Mouse (Mus musculus) hindbrain, embryonic 12.5 days (tissue): ENCODE measurements around the gene Tmem150b. TPM values are rescaled to one million over a fixed set of nuclear protein-coding genes. Genes with fewer than 3 reads are reported as not detected.

Experiments used
- ATAC-seq: fragments of 200-750 bp; cut with Nextera tagmentation; 2 replicates; pipeline ENCODE4 v1.8.0; 2017; ENCODE audit warnings: moderate TSS enrichment; ENCODE audit not compliant: low FRiP score
- H3K27ac ChIP-seq: fragments of 300-500 bp; sonication (generic); 2 replicates; pipeline ENCODE4 v1.5.1; 2016; ENCODE audit warnings: mild to moderate bottlenecking
- H3K27me3 ChIP-seq: fragments of 300-500 bp; sonication (generic); 2 replicates; pipeline ENCODE4 v1.6.1; 2016; ENCODE audit warnings: mild to moderate bottlenecking
- H3K36me3 ChIP-seq: fragments of 300-500 bp; sonication (generic); 2 replicates; pipeline ENCODE4 v1.6.1; 2016; ENCODE audit warnings: mild to moderate bottlenecking
- H3K4me1 ChIP-seq: fragments of 300-500 bp; sonication (generic); 2 replicates; pipeline ENCODE4 v1.6.1; 2016
- H3K4me2 ChIP-seq: fragments of 300-500 bp; sonication (generic); replicated peaks from 2 replicates; pipeline ENCODE4 v1.6.1; 2016; ENCODE audit warnings: mild to moderate bottlenecking
- H3K4me3 ChIP-seq: fragments of 300-500 bp; sonication (generic); 2 replicates; pipeline ENCODE4 v1.5.1; 2016; ENCODE audit warnings: mild to moderate bottlenecking
- H3K9ac ChIP-seq: fragments of 300-500 bp; sonication (generic); 2 replicates; pipeline ENCODE4 v1.6.1; 2016; ENCODE audit warnings: mild to moderate bottlenecking, moderate library complexity
- H3K9me3 ChIP-seq: fragments of 300-500 bp; sonication (generic); replicated peaks from 2 replicates; pipeline ENCODE4 v1.6.1; 2016; ENCODE audit warnings: mild to moderate bottlenecking
- WGBS: fragments of 180-500 bp; shearing (Covaris S2); methylation state at CpG from one replicate; pipeline ENCODE4 v1.1.7; 2016; 5-methylcytosine and 5-hydroxymethylcytosine counted together
- polyA plus RNA-seq: library from polyadenylated mRNA; unstranded; fragments of >200 nt; fragmentation: Nextera tagmentation; extraction: Ambion mirVana; gene quantifications from 2 replicates; pipeline ENCODE4 v1.2.1, GENCODE M21; 2016

Tmem150b gene
- polyA plus RNA-seq, 1 experiment from 2014 or later, result 0.48 TPM

DNA sequence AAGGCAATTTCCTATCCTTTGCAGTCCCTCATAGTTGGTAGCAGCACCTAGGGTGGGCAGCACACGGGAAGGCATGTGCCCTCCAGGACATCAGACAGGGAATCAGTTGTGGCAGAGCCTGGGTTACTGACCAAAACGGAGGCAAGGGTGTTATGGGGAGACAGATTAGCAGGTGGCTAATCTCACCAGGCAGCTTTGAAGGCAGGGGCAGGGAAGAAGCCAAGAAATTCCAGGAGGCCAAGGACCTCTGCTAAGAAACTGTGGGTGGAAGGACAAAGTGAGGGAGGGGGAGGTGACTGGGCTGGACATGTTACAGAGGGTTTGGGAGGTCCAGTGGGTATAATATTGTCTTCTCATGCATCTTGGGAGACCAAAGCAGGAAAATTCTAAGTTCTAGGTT is 18.3 kb upstream of the Tmem150b start:
- ATAC-seq, result no peak
- Histone ChIP-seq H3K36me3 (peaks cover 39% of the 10 kb centered on the region), H3K9ac (peak overlapping the region; percentile 19; the same call in 1 of the 2 replicates), H3K4me1 (peaks cover 40% of the 10 kb centered on the region), H3K27ac (no peak overlapping the region), H3K9me3 (no peaks in the 10 kb centered on the region), H3K4me2 (no peak overlapping the region), H3K4me3 (no peak overlapping the region), H3K27me3 (no peaks in the 10 kb centered on the region)
- 76% methylated on average over 2 of the region's 2 CpGs for WGBS

DNA sequence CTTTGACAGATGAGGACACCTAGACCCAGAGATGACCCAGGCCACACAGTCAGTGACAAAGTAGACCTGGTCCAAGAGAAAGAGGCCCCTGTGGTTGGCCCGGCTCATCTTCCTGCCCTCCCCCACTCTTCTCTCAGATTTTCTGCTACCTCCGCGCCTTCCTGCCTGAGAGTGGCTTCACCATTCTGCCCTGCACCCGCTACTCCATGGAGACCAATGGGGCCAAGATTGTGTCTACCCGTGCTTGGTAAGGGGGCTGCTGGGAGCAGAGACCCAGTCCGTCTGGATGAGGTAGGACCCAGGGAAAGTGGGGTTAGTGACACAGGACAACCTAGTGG is 17.4 kb upstream of the Tmem150b start:
- no peaks in the 10 kb centered on the region for H3K27me3 ChIP-seq
- H3K9me3 ChIP-seq, result no peaks in the 10 kb centered on the region
- 75% methylated on average over 6 of the region's 6 CpGs for WGBS
- H3K27ac ChIP-seq, result no peak overlapping the region
- H3K4me3 ChIP-seq, result no peak overlapping the region
- no peak overlapping the region for H3K9ac ChIP-seq
- ATAC-seq, result no peak
- peaks cover 39% of the 10 kb centered on the region for H3K36me3 ChIP-seq
- H3K4me2 ChIP-seq, result 0 out of 2 replicates have a peak overlapping the region, but pooled peaks have one; percentile 88
- H3K4me1 ChIP-seq, result peaks cover 40% of the 10 kb centered on the region

DNA sequence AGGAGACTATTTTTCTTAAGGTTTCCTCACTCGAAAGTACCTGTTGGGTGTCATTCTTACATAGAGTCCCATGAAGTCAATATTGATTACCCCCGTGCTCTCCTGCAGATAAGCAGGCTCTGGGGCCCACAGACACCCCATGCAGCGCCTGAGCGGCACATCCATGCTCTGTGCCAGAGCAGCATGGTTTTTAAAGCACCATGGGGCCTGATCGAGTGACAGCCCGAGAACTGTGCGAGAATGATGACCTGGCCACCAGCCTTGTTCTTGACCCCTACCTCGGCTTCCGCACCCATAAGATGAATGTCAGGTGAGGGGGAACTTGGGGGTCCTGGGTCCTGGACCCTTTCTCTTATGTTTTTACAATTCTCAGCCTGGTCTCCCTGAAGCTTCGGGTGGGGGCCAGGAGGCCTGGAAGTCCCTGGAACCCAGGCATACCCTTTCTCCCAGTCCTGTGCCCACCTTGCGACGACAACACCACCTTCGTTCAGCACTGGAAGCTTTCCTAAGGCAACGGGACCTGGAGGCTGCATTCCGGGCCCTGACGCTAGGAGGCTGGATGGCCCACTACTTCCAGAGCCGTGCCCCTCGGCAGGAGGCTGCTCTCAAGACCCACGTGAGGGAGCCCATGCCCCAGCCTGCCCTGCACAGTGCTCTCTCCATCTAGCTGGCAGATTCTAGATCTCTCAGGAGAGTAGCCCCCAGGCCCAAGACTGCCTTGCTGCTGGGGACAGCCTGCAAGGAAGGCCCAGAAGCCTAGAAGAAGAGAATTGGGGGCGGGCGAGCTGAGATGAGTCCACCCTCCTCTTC is 16.8 kb upstream of the Tmem150b start:
- H3K9me3 ChIP-seq, result no peaks in the 10 kb centered on the region
- peaks cover 39% of the 10 kb centered on the region for H3K4me1 ChIP-seq
- peak overlapping the region; percentile 90; the same call in 1 of the 2 replicates for H3K9ac ChIP-seq
- H3K36me3 ChIP-seq, result peaks cover 36% of the 10 kb centered on the region
- H3K27ac ChIP-seq, result peak overlapping the region; percentile 91
- H3K27me3 ChIP-seq, result no peaks in the 10 kb centered on the region
- no peak for ATAC-seq
- peak overlapping the region; percentile 64; the same call in 1 of the 2 replicates for H3K4me3 ChIP-seq
- peak overlapping the region; percentile 88 for H3K4me2 ChIP-seq
- WGBS, result 83% methylated on average over 21 of the region's 21 CpGs

DNA sequence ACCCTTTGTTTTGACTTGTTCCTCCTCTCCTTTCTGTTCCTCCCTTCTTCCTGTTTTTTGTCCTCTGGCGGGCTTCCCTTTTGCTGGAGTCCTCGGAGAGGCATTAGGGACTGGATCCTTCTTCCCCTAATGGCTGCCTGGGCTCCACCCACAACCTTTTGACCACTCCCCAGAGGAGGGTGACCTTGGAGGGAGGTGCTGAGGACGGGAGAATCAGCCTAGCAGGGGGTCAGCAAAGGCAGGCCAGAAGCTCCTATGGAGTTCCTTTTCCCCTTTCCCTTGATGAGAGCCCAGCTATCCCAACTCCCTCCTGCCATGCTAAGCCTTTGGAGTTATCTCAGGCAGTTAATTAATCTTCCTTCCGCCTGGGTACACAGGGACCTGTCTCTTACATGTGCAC is 16.1 kb upstream of the Tmem150b start:
- ATAC-seq, result no peak
- H3K27ac ChIP-seq, result peak overlapping the region; percentile 91
- no peaks in the 10 kb centered on the region for H3K9me3 ChIP-seq
- peak overlapping the region; percentile 90 for H3K9ac ChIP-seq
- H3K4me1 ChIP-seq, result peaks cover 35% of the 10 kb centered on the region
- no peaks in the 10 kb centered on the region for H3K27me3 ChIP-seq
- peak overlapping the region; percentile 64 for H3K4me3 ChIP-seq
- H3K4me2 ChIP-seq, result peak overlapping the region; percentile 88
- WGBS, result 3% methylated on average over 4 of the region's 4 CpGs
- H3K36me3 ChIP-seq, result peaks cover 29% of the 10 kb centered on the region

DNA sequence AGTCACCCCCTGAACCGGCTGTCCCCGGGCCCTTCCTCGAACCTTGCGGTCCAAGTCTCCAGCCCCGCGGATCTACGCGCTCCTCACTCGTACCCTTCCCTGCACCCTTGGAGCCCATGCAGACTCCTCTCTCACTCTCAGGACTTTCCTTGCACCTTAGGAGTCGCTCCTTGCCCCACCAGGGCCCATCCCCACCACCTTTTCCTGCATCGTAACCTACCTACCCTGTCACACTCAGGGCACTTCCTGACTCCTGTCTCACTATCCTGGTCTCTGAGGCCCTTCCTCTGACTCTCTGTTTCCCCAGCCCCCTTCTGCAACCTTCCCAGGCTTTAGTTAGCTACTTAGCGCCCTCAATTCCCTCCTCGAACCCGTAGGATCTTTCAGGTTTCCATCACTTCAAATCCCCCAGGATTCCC is 15.3 kb upstream of the Tmem150b start:
- 0% methylated on average over 14 of the region's 14 CpGs for WGBS
- Histone ChIP-seq H3K36me3 (peaks cover 20% of the 10 kb centered on the region), H3K27me3 (no peaks in the 10 kb centered on the region), H3K9me3 (no peaks in the 10 kb centered on the region), H3K27ac (peak overlapping the region; percentile 91), H3K4me3 (peak overlapping the region; percentile 64), H3K4me2 (peak overlapping the region; percentile 88), H3K4me1 (peaks cover 35% of the 10 kb centered on the region), H3K9ac (peak overlapping the region; percentile 90)
- ATAC-seq, result peak; percentile 48

DNA sequence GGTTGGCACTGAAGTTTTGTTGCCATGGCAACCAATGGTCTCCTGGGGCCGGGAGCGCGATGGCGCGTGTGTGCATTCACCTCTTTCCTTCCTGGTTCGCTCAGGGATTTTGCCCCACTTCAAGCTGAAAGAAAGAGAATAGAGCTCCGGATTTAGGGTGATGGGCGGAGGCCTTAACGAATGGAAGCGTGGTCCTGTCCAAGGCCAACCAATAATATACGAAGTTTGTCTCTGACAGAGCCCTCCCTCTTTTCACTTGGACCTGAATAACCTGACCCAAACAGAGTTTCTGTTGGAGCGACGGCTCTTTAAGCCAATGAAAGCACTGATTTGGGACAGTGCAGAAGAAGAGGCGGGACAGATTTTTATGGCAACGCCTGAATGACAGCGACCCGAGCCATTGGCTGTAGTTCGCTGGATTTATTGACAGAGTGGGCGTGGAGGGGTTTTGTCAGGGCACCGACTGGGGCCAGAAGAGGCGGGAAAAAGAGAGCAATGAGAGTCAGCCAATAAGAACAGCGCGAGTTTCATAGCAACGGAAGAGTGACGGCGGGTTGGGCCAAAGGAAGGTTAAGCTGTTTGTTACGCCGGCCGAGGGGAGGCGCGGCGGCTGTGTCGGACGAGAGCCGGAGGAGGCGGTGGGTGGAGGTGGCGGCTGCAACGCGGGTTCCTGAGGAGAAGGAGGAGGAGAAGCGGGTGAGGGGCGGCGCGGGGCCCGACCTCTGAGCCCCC is 14.7 kb upstream of the Tmem150b start, which contains the start of gene Kmt5c:
Gene Kmt5c (plus strand): TSS at position 572 of the 732 bp plus-strand sequence.
- under 1% methylated on average over 35 of the region's 44 CpGs for WGBS
- H3K4me2 ChIP-seq, result peak within 1 kb of the TSS; percentile 88
- peak; percentile 98 for ATAC-seq
- H3K9ac ChIP-seq, result peak within 1 kb of the TSS; percentile 90
- no peaks in the 10 kb centered on the region for H3K9me3 ChIP-seq
- peaks cover 17% of the 10 kb centered on the region for H3K36me3 ChIP-seq
- H3K4me1 ChIP-seq, result peaks cover 35% of the 10 kb centered on the region
- H3K4me3 ChIP-seq, result peak within 1 kb of the TSS; percentile 64
- peak within 1 kb of the TSS; percentile 91 for H3K27ac ChIP-seq
- no peaks in the 10 kb centered on the region for H3K27me3 ChIP-seq

DNA sequence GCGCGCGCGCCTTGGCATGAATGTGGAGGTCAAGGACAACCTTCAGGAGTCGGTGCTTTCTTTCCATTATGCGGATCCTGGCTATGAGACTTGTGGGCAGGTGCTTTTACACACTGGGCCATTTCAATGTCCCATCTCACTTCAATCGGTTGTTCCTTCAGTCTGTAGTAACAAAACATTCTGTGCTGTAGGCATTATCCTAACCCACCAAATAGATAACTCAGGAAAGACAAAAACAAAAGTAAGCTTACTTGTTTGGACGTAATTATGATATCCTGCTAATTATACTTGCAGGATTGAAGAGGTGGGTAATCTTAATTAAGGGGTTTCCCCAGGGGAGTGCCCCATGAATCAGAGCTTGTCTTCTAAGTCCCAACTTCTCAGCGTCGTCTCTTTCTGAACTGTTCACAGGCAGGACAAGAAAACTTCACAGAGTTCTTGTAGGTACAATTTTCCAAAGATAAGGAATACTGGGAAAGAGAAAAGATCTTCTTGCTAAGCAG is 14.0 kb upstream of the Tmem150b start:
- no peak for ATAC-seq
- 44% methylated on average over 10 of the region's 10 CpGs for WGBS
- no peaks in the 10 kb centered on the region for H3K9me3 ChIP-seq
- peaks cover 35% of the 10 kb centered on the region for H3K4me1 ChIP-seq
- peak overlapping the region; percentile 79 for H3K27ac ChIP-seq
- H3K36me3 ChIP-seq, result peaks cover 14% of the 10 kb centered on the region; the same call in 1 of the 2 replicates
- peak overlapping the region; percentile 31 for H3K4me3 ChIP-seq
- H3K9ac ChIP-seq, result no peak overlapping the region; the same call in 1 of the 2 replicates
- peak overlapping the region; percentile 53 for H3K4me2 ChIP-seq
- no peaks in the 10 kb centered on the region for H3K27me3 ChIP-seq

DNA sequence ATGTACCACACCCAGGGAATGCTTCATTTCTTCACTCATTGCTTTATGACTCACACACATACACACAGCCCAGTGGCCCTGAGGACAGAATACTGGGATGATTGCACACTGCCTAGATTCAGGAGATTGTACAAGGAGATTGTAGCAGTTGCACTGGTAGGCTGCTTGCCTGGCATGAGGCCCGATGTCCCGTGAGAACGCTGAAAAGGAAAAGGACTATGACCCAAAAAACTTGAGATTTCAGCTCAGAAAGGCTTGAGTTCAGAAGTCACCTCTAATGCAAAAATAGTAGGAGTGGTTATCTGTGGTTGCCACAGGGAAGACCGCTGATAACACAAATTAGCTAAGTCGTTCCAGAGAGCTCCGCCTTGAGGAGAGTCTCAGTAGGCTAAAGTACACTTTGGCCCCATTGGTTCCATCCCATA is 7.9 kb upstream of the Tmem150b start:
- 72% methylated on average over 6 of the region's 6 CpGs for WGBS
- no peak for ATAC-seq
- Histone ChIP-seq H3K9ac (no peak overlapping the region), H3K36me3 (no peaks in the 10 kb centered on the region), H3K4me1 (no peaks in the 10 kb centered on the region), H3K27ac (no peak overlapping the region), H3K4me3 (no peak overlapping the region), H3K9me3 (no peaks in the 10 kb centered on the region), H3K4me2 (no peak overlapping the region), H3K27me3 (no peaks in the 10 kb centered on the region)

DNA sequence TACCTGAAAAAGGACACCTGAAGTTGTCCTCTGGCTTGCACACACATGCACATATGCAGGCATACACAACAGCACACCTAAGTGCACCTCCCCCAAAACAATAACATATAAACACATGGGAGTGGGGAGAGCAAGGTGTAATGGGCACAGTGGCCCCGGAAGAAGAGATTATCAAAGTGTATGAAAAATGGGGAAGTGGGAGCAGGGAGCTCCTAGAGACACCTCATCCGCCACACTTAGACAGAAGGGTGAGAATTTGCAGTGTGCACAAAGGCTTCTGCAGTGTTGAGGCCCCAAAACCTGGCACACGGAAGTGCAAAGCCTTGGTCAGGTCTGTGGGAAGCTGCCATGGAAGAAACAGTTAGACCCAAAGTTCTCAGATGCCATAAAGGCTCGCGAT is 6.0 kb upstream of the Tmem150b start:
- Histone ChIP-seq H3K36me3 (no peaks in the 10 kb centered on the region), H3K27ac (no peak overlapping the region), H3K4me2 (no peak overlapping the region), H3K4me3 (no peak overlapping the region), H3K27me3 (no peaks in the 10 kb centered on the region), H3K9me3 (no peaks in the 10 kb centered on the region), H3K4me1 (no peaks in the 10 kb centered on the region), H3K9ac (no peak overlapping the region)
- 84% methylated on average over 5 of the region's 5 CpGs for WGBS
- no peak for ATAC-seq

DNA sequence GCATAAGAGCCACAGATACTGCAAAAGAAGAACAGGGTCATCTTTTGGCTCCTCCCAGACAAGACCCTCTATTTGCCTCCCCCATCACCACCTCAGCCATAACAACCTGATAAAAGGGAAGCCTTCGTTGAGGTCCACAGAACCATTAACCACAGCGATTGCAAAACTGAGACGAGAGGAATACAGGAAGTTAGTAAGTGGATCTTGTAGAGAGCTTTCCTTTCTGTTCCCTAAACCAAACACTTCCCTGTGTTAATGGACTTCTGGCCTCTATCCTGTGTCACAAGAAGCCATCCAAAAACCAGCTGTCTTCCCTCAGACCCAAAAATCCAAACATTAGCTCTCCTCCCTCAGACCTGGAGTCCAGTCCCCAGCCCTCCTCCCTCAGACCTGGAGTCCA is 690 bp downstream of the Tmem150b start:
- WGBS, result 74% methylated on average over 3 of the region's 3 CpGs
- H3K9me3 ChIP-seq, result no peaks in the 10 kb centered on the region
- no peaks in the 10 kb centered on the region for H3K36me3 ChIP-seq
- no peak overlapping the region for H3K27ac ChIP-seq
- peaks cover 3% of the 10 kb centered on the region; the same call in 1 of the 2 replicates for H3K27me3 ChIP-seq
- H3K4me3 ChIP-seq, result no peak overlapping the region
- no peak overlapping the region for H3K4me2 ChIP-seq
- no peaks in the 10 kb centered on the region for H3K4me1 ChIP-seq
- ATAC-seq, result no peak
- no peak overlapping the region for H3K9ac ChIP-seq

DNA sequence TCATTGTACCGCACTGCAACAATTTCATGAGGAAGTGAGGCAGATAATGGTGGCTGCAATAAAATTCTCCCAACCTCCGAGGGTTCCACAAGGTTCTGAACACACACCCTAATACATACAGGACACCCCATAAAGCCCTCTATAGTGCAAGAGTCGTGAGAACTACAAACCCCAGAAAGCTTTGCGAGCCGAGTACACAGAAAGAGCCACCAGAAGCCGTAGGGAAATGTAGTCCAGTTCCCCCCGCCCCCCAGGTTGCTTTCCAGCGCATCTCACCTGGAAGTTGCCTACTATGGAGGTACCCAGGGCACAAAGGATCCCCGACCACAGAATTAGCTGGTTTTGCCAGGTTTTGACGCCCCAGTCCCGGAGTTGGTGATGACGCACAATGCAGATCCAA is 1.5 kb downstream of the Tmem150b start:
- no peaks in the 10 kb centered on the region for H3K9me3 ChIP-seq
- peaks cover 3% of the 10 kb centered on the region; the same call in 1 of the 2 replicates for H3K27me3 ChIP-seq
- H3K9ac ChIP-seq, result peak overlapping the region; percentile 43; the same call in 1 of the 2 replicates
- no peaks in the 10 kb centered on the region for H3K4me1 ChIP-seq
- no peaks in the 10 kb centered on the region for H3K36me3 ChIP-seq
- H3K4me2 ChIP-seq, result peak overlapping the region; percentile 51
- peak overlapping the region; percentile 19; the same call in 1 of the 2 replicates for H3K4me3 ChIP-seq
- ATAC-seq, result 0 out of 2 replicates have a peak, but pooled peaks have one; percentile 51
- WGBS, result 37% methylated on average over 12 of the region's 12 CpGs
- H3K27ac ChIP-seq, result no peak overlapping the region

DNA sequence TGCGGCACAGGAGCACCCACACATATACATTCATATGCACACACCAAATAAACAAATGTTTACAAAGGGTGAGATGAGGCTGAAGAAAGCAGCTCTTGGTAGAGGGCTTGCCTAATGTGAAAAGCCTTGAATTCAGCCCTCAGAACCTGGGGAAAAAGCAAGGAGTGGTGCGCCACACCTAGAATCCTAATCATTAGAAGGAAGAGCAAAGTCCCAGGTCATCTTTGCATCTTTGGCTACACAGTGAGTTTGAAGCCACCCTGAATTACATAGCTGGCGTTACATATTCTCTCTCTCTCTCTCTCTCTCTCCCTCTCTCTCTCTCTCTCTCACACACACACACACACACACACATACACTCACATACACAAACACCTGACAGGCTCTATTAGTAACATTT is 5.8 kb downstream of the Tmem150b start:
- WGBS, result 96% methylated on average over 3 of the region's 3 CpGs
- Histone ChIP-seq H3K9ac (no peak overlapping the region), H3K9me3 (no peaks in the 10 kb centered on the region), H3K4me2 (no peak overlapping the region), H3K4me3 (no peak overlapping the region), H3K27ac (no peak overlapping the region), H3K36me3 (peaks cover 30% of the 10 kb centered on the region), H3K4me1 (no peaks in the 10 kb centered on the region), H3K27me3 (no peaks in the 10 kb centered on the region)
- no peak for ATAC-seq
